Mouse (Mus musculus): ENCODE measurements around the gene Cul7.

Cul7 gene

DNA sequence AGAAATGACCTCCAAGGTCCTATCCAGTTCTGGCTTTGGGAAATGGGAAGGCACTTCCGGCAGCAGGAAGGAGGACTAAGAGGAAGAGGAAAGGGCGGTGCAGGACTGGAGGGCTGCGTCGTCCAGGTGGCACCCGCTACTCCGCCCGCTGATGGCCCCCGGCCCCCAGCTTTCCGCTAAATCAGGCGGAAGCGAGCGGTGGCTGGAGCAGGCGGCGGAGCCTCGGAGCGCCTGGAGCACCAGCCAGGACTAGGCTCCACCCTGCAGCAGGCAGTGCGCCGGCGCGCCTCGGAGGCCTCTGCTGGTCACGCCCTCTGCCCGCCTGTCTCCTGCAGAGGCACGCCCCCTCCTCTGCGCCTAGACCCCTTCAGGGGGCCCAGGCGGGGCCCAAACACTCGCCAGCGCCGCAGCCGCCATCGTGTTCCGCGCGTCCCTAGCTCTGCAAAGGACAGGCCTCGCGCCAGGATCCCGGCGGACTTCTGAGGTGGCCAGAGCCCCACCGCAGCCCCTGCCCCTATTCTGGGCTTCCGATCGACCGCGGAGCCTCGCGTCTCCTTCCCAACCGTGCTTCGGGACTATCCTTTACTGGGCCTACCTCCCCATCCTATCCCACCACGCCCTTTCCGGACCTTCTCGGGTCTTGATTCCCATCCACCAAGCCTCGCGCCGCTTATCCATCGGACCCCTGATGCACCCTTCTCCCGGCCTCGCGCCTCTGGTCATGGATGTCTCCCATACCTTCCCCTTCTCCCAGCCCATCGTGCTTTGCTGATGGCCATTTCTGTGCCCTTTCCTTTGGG, at the start of gene Cul7:
TSS of gene Cul7 (plus strand) at position 106 of the 800 bp plus-strand sequence.
- DNase-seq: peak; percentile 90 to 93

DNA sequence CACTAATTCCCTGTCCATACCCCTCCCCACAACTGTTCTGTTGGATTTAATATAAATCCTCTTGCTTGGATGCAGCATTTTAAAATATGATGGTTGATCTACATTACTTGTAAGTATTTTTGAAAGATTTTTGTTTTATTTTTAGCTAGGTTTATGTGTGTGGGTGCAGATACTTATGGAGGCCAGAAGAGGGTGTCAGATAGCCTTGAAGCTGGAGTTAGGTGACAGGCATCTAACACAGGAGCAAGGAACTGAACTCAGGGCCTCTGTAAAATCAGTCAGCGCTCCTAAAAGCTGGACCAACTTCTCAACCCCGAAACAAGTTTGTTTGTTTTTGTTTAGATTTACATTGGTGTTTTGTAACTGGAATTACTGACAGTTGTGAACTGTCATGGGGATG, 49.6 kb upstream of the Cul7 start:
- no peak for DNase-seq

DNA sequence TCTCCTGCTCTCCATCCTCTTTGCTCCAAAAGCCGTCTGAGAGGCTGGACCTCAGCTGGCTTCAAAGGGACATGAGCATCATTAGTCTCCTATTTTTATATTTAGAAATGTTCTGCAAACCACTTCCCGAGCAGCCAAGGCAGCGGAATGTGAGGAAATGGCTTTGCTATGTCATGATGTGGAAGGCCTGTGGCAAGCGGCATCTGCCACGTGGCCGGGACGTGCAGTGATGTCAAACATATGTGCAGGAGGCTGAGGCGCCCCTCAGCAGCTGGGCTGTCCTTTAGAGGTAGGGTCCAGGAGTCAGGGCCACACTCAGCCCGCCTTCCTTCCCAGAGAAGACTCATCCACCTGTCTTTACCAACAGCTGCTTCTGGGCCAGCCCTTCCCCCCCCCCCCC, 47.9 kb upstream of the Cul7 start:
- DNase-seq: peak in 1 of 2 experiments; percentile 23

DNA sequence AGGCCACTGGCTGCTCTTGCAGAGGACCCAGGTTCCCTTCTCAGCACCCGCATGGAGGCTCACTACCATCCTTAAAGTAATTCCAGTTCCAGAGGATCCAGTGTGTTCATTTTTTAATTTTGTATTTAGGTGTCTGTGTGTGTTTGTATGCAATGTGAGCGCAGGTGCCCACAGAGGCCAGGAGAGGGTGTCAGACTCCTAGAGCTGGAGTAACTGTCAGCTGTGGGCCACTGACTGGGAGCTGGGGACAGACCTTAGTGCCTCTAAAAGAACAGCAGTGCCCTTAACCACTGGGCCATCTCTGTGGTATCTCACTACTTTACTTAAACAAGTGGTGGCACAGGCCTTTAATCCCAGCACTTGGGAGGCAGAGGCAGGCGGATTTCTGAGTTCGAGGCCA, 46.9 kb upstream of the Cul7 start:
- DNase-seq: no peak

DNA sequence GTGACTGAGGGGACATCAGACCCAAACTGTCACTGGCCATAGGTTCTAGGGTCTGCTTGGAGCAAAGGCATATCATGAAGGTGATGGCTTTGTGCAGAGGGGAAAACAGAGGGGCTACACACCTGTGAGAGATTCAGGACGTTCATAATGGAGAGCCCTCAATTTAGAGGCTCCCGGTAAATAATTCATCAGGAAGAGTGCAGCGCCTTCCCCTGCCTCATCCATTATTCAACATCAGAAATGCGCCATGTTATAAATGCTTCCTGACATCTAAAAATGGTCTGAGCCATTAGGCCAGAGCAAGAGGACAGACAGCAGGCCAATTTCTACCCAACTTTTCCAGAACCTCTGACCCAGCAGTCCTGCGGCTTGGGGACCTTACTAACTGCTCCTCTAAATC, 45.0 kb upstream of the Cul7 start:
- DNase-seq: no peak

DNA sequence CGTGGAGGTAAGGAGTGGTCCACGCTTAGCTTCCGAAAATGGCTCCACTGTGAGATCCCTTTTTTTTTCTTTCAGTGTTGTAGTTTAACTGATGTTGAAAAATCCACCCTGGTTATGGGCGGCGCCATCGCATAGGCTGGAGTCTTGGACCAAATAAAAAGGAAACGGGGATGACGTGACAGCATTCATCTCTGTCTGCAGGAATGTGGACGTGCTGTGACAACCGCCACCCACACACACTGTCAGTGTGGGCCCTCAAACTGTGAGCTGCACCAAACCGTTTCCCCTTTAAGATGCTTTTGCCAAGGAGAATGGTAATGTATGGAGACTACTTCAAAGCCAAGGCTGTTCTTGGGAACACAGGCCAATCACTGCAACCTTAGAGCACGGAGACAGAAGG, 44.1 kb upstream of the Cul7 start:
- no peak for DNase-seq

DNA sequence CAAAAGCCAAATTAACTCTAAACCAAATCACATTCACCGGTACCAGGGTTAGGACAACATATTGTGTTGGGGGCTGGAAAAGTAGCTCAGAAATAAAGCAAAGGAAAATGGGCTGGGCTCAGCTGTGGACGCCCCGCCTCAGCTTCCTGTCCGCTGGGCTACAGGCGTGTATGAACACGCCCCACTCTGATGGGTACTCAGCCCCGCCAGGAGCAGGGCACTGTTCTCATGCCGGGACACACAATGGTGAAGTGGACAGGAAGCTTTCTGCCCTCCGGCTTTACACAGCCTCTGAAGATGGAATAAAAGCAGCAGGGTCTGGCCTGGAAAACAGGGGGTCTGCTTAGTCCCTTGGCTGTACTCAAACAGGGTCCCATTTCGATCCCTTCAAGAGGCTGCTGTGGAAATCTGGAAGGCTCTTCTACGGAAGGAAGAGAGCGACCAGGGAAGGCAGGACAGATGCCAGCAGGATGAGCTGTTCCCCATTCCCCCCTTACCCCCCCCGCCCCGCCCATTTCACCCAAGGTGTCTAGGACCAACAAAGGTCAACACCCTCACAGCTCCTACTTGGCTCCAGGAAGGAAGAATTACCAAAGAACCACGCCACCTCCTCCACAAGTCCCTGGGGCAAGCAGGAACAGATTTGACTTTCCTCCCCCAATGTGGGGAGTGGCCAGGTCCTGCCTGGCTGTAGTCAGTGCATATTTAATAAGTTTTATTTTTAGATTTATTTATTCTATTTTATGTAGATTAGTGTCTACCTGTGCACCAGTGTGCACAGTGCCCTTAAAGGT, 40.2 kb upstream of the Cul7 start:
- DNase-seq: peak in 1 of 2 experiments; percentile 53

DNA sequence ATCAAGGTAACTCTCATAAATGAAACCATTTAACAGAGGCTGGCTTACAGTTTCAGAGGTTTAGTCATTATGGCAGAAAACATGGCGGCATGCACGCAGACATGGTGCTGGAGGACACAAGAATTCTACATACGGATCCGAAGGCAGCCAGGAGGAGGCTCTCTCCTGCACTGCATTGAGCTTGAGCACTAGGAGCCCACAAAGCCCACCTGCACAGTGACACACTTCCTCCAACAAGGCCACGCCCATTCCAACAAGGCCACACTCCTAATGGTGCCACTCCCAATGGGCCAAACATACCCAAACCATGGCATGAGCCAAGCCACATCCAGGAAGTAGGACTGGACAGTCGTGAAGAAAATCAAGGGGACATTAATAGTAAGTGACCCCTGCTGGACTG, 38.8 kb upstream of the Cul7 start:
- no peak for DNase-seq

DNA sequence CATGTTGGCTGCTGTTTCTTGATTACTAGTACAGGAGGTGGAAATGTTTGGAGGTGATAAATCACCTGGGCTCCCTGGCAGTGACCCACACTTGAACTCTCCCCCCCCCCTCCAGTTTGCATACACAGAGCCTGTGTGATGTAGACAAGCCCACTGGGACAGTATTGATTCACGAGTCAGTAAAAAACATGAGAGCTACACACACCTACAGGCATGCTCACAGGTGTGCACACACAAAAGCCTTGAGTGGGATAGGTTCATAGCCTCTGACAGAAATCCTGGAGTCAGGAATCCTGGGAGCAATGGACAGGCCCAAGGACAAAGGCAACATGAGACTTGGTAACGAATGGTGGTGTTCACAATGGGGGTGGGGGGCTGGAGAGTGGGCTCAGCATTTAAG, 37.9 kb upstream of the Cul7 start:
- DNase-seq: no peak

DNA sequence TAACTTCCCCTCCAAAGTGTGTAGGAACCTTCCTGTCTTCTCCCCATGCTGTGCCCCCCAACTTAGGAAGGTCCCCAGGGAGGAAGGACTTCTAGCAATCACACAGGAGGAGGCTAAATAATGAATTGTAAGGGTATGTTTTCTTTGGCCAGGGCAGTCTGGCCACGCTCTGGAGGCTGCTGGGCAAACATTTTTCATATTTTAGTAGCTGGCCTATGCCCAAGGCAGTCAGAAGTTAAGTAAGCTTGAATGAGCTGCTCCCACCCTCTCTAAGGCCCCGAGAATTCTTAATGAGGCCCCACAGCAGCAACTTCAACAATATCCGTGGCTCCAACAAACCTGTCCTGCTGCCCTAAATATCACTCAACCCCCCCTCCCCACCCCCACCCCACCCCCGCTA, 37.3 kb upstream of the Cul7 start:
- DNase-seq: peak; percentile 47 to 56

DNA sequence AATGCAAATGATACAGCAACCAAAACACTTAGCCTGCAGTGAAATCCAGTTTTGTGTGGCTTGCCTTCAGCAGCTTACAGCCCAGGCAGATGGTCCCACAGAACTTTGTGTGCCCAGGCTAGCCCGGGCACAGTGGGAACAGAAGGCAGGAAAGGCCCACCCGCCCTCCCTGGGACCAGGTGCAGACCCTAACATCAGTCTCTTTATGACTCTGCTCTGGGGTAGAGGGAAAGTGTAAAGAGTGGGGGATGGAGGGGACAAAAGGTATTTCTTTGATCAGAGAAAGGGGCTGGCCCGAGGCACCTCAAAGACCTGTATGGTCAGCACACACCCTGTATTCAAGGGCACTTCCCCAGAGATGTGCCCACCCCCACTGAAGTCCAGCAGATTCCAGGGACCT, 36.9 kb upstream of the Cul7 start:
- DNase-seq: no peak

DNA sequence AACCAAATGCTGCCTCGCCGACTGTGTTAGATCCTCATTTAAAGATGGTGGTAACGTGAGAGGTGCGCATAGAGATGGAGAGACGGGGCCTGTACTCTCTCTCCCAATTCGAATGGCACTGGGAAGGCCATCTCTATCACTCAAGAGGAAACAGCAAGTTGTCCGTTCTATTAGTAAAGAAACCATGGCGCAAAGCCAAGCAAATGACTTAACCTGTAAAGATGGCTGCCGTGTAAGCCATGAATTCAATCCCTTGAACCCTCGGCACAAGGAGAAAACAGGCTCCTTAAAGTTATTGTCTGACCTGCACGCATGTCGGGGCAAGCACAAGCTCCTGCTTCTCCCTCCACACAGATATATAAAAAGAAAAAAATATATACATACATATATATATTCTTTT, 32.3 kb upstream of the Cul7 start:
- DNase-seq: no peak

DNA sequence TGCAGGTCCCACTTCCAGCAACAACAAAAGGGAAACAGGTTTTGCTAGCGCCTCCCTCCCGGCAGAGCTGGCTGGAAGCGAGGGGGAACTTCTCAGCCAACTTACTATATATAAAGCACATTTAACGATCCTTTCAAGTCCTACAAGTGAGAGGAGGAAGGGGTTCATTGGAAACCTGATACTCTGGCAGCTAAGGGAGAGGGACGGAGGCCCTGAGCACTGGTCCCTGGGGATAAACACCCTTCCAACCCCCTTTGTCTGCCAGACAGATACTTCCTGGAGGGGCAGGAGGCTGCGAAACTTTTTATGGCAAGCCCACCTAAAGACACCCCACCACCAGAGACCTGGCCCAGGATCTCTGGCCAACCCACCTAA, 31.8 kb upstream of the Cul7 start:
- no peak for DNase-seq

DNA sequence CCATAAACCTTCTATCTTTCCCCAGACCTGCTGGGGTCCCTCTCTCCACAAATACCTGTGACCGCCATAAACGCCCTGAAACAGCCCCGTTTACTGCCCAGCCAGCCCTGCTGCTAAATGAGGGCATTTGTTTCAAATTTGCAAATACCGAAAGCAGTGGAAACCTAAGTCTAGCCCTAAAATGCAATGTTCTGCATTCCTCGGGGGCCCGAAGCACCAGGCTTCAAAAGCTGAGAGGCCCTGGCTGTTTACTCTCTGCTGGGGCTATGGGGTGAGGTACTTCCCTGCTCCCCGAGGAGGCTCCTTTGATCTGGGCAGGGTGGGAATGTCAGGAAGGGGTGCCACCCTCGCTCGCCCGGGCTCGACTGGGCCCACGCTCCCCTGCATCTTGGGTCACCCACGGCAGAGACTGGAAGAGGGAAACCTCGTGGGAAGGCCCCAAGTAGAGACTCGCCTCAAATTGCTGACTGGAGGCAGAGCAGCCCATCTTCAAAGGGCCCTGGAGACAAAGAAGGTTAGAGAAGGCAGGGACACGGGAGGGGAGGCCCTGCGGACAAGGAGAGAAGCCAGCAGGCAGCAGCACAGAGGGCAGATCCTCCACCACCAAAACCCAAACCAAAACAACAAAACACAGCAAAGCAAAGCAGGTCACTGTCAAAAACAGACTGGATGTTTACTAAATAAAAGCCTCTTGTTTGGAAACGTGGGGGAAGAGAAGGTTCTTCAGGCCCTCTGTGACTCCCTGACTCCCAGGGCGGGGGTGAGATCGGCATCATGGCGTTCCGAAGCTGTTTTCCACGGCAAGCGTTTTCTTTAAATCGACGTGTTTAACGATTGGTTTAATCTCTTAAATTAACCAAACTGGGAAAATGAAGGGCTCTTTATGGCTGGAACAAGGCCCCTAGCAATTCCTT, 31.1 kb upstream of the Cul7 start:
- no peak for DNase-seq

DNA sequence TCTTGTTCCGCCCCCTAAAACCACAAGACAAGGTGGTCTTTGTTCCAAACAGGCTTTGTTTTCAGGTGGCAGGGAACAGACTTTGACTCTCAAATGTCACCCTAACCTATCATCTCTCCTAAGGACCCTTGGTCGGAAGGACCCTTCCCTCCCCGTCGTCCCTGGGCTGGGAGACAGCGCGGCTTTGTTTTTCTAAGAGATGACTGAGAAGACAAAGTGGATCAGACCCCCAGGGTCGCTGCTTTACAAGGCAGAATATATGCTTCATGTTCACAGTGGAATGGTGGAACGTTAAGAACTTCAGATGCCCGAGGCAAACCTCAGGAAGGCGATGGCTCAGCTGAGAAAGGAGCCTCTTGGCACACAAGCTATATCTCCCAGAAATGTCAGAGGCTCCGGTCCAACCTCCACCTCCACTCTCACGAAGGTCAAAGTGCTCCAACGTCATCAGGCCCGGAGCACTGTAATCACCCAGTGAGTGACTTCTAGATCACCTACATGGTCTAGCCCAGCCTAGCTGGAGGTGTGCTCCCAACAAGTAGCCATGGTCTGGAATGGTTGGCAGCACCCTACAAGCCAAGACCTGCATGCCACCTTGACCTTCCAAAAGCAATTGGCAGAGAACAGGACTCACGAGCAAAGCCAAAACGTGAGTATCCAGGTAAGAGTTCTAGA, 30.3 kb upstream of the Cul7 start:
- no peak for DNase-seq

DNA sequence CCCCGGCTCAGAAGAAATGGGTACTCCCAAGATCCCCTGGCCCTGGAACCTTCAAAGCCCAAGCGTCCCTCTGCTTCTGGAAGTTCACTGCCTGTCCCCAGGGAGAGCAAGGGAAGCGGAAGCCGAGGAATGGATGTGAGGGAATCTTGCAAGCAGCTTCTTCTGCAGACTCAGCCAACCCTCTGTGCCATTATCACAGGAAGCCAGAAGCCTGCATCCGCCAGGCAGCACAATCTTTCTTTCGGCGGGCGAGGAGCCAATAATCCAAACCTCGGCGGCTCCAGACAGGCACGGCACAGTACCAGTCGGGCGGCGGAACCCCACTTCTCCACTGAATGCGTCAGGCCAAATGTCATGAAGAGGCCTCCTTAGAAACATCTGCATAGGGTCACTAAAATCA, 28.8 kb upstream of the Cul7 start:
- no peak for DNase-seq

DNA sequence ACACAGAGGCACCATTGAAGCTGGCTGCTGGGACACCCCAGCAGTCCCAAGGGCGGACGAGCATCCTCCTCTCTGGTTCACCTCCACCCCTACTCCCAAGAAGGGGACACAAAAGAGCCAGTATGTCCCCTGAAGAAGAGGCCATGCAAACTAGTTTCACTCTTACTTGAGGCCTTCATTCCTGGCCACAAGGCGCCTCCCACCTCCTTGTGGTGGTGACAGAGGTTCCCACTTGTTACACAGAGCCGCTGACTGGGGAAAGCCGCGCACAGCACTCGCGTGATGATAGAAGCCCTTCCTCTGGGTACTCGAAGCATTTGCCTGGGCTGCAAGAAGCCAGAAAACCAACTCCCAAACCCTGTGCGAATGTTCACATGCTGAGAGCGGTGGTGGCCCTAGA, 27.9 kb upstream of the Cul7 start:
- DNase-seq: no peak

DNA sequence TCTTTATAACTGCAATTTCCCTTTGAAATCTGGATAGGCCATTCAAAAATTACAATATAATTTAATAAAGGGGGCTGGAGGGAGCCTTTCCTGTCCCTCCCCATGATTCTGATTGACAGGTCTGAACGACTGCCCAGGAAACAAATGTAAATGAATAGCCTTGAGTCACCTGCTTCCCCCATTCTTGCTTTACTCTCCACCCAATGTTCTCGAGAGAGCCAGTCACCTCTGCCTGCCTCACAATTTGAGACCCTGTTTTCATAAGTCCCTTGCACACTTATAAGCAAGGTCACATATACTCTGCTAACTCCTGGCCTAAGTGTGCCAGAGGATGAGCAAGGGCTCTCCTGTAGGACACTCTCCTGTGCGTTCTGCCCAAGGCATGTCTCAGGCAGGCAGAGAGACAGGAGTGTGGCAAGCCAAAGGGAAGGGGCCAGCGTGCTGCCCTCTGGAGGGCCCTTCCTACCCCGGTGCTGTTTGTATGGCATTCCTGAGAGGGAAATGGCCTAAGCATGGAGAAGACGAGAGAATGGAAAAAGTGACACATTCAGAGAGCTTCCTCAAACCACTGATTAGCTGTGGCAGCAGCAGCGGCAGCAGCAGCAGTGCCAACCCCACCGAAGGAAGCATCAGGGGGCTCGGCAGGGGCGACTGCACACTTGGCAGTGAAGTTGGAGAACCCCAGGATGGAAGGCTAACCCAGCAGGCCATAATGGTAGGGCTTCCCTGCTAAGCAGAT, 26.1 kb upstream of the Cul7 start:
- no peak for DNase-seq

DNA sequence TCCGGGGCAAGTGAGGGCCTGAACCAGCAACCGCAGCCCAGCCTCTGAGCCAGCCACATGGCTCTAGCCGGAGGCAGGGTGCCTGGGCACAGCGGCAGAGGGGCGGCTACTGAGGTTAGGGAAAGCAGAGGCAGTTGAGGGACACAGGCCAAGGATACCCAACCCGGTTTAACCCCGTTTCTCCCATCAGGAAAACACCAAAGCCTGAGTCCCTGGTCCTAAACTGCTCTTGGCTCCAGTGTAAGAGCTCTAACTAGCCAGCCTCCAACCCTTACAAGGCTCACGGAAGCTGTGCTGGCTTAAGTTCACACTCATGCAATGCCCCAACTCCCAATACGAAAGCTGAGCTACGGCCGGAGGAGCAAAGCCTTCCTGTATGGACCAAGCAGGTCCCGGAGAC, 25.5 kb upstream of the Cul7 start:
- no peak for DNase-seq

DNA sequence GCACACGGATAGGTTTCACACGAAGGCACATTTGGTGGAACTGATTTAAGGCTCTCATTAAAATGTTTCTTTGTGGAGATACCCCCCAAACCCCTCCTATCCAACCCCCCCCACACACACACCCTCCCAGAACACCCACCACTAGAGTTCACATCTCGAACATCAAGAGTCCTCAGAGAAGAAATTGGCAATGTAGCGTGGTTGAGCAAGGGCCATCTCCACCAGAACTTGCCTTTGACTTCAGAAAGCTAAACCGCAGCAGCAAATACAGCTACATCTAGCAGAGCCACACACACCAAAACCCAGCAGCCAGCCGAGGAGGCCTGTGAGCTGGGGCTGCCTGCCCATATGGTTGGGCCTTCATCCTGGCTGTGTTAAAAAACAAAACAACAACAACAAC, 22.7 kb upstream of the Cul7 start:
- DNase-seq: no peak

DNA sequence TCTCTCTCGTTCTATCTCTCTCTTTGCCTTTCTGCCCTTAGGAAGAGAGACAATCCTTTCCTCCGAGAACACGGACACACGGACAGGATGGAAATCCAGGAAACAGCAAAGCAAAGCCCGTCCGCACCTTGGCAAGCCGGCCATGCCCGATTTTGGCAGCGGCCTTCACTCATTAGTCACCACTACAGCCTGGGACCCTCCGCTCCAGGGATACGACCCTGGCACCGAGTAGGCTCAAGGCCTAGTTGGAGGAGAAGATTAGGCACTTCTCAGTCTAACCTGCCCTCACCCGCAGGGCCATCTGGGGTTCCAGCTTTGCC, 21.7 kb upstream of the Cul7 start:
- no peak for DNase-seq
